Mouse (Mus musculus) kidney, adult 18-20 months (tissue): ENCODE results near the gene Tmem150a.

ENCODE experiments used
- DNase-seq: peaks from one replicate; pipeline ENCODE4 v3.0.0; 2021

The Tmem150a gene

GRCm38 (mm10) chr6:72374206-72374605 is 19.0 kb downstream of the Tmem150a start:
- DNase-seq, result no peak

GRCm38 (mm10) chr6:72374820-72375563 is 19.7 kb downstream of the Tmem150a start:
- DNase-seq, result no peak

- DNase-seq, result no peak
Observed at GRCm38 (mm10) chr6:72378510-72379234, 23.4 kb downstream of the Tmem150a start.

GRCm38 (mm10) chr6:72379377-72380130 is 24.3 kb downstream of the Tmem150a start:
- DNase-seq, result peak; percentile 55

- peak; percentile 90 for DNase-seq
Observed at GRCm38 (mm10) chr6:72380131-72380770, 25.0 kb downstream of the Tmem150a start, which contains the start of gene Vamp5. Vamp5 (minus strand) TSS chr6:72380468.

- no peak for DNase-seq
Observed at GRCm38 (mm10) chr6:72382494-72382893, 27.2 kb downstream of the Tmem150a start.

- DNase-seq, result no peak
Observed at GRCm38 (mm10) chr6:72383142-72383820, 28.0 kb downstream of the Tmem150a start.

GRCm38 (mm10) chr6:72383952-72384351 is 28.7 kb downstream of the Tmem150a start:
- DNase-seq, result no peak

- DNase-seq, result no peak
Observed at GRCm38 (mm10) chr6:72385258-72385657, 30.0 kb downstream of the Tmem150a start.

- no peak for DNase-seq
Observed at GRCm38 (mm10) chr6:72386561-72386960, 31.3 kb downstream of the Tmem150a start.

- DNase-seq, result no peak
Observed at GRCm38 (mm10) chr6:72387816-72388215, 32.6 kb downstream of the Tmem150a start.

- no peak for DNase-seq
Observed at GRCm38 (mm10) chr6:72388266-72388665, 33.0 kb downstream of the Tmem150a start.

GRCm38 (mm10) chr6:72388791-72389329 is 33.6 kb downstream of the Tmem150a start:
- no peak for DNase-seq

GRCm38 (mm10) chr6:72389471-72389940 is 34.3 kb downstream of the Tmem150a start:
- DNase-seq, result no peak

- peak; percentile 89 for DNase-seq
Observed at GRCm38 (mm10) chr6:72389941-72390771, 34.9 kb downstream of the Tmem150a start, which contains the start of gene Vamp8. Vamp8 (minus strand) TSS chr6:72390703.

- peak; percentile 86 for DNase-seq
Observed at GRCm38 (mm10) chr6:72390795-72391521, 35.7 kb downstream of the Tmem150a start.

GRCm38 (mm10) chr6:72392341-72392740 is 37.1 kb downstream of the Tmem150a start:
- DNase-seq, result no peak

GRCm38 (mm10) chr6:72396837-72397251 is 41.6 kb downstream of the Tmem150a start:
- DNase-seq, result no peak

GRCm38 (mm10) chr6:72399967-72400366 is 44.7 kb downstream of the Tmem150a start:
- no peak for DNase-seq

- peak; percentile 88 for DNase-seq
Observed at GRCm38 (mm10) chr6:72401875-72402274, 46.6 kb downstream of the Tmem150a start.
